Mouse (Mus musculus) kidney, adult 2 months (tissue): ENCODE measurements around the gene Mmel1. TPM values are rescaled to one million over a fixed set of nuclear protein-coding genes. Genes with fewer than 3 reads are reported as not detected.

ENCODE experiments used
- DNase-seq: peaks from one replicate; pipeline ENCODE4 v3.0.0; 2021
- H3K27ac ChIP-seq: fragments of 200-500 bp; 2 replicates; pipeline ENCODE4 v1.5.1; 2012; ENCODE audit warnings: low read depth, low read length, control low read depth, inconsistent platforms; ENCODE audit not compliant: insufficient read depth
- H3K27me3 ChIP-seq: fragments of 200-500 bp; replicated peaks from 2 replicates; pipeline ENCODE4 v1.6.1; 2012; ENCODE audit warnings: mild to moderate bottlenecking, moderate library complexity, low read length, inconsistent platforms; ENCODE audit not compliant: control insufficient read depth, insufficient read depth
- H3K36me3 ChIP-seq: fragments of 200-500 bp; 2 replicates; pipeline ENCODE4 v1.6.1; 2012; ENCODE audit warnings: mild to moderate bottlenecking, moderate library complexity, low read length, inconsistent platforms; ENCODE audit not compliant: control insufficient read depth, insufficient read depth
- H3K4me1 ChIP-seq: fragments of 200-500 bp; 2 replicates; pipeline ENCODE4 v1.6.1; 2011; ENCODE audit warnings: low read length; ENCODE audit not compliant: control insufficient read depth, insufficient read depth
- H3K4me3 ChIP-seq: fragments of 200-500 bp; 2 replicates; pipeline ENCODE4 v1.5.1; 2011; ENCODE audit warnings: mild to moderate bottlenecking, low read depth, low read length, control low read depth; ENCODE audit not compliant: insufficient read depth
- CTCF ChIP-seq: fragments of 200-500 bp; conservative IDR thresholded peaks from 2 replicates; pipeline ENCODE4 v1.5.1; 2011; ENCODE audit warnings: low read depth, mild to moderate bottlenecking, control low read depth, low read length, moderate library complexity, mixed read lengths; ENCODE audit not compliant: insufficient read depth, insufficient read length
- POLR2A ChIP-seq: fragments of 200-500 bp; IDR thresholded peaks from one replicate; pipeline ENCODE4 v1.6.1; 2011; ENCODE audit warnings: low read depth, low read length, control low read depth
- WGBS: fragments of 180-500 bp; shearing (Covaris S2); methylation state at CpG from one replicate; pipeline ENCODE4 v1.1.7; 2018; 5-methylcytosine and 5-hydroxymethylcytosine counted together
- polyA plus RNA-seq: library from polyadenylated mRNA; depleted of rRNA; stranded (reverse); fragments of >200 nt; gene quantifications from 2 replicates; pipeline ENCODE4 v1.2.3, GENCODE M21; 2012

Gene Mmel1
- polyA plus RNA-seq, 1 experiment = 0.03 TPM

DNA sequence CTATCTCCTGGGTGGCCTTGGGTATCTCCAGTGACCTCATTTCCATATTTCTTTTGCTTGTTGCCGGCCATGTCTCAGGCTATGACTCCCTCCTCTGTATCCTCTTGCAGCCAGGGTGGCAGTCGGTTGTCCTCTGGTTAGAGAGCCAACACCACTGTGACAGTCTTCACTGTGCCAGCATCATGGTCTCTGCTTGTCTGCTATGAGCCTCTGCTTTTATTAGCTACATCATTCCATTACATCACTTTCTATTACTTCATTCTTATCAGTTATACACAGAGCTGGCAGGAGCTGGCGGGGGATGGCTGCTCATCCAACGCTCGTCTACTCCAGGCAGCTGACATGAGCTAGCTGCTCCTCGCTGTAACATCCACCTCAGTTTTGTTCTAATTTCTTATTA lies 11.3 kb downstream of the Mmel1 start:
- DNase-seq = no peak
- Histone ChIP-seq H3K4me3 (no peak overlapping the region), H3K27me3 (no peaks in the 10 kb centered on the region), H3K27ac (no peak overlapping the region), H3K4me1 (no peaks in the 10 kb centered on the region), H3K36me3 (no peaks in the 10 kb centered on the region)
- TF ChIP-seq CTCF (no peak), POLR2A (no peak)
- WGBS = 74% methylated on average over 6 of the region's 6 CpGs

DNA sequence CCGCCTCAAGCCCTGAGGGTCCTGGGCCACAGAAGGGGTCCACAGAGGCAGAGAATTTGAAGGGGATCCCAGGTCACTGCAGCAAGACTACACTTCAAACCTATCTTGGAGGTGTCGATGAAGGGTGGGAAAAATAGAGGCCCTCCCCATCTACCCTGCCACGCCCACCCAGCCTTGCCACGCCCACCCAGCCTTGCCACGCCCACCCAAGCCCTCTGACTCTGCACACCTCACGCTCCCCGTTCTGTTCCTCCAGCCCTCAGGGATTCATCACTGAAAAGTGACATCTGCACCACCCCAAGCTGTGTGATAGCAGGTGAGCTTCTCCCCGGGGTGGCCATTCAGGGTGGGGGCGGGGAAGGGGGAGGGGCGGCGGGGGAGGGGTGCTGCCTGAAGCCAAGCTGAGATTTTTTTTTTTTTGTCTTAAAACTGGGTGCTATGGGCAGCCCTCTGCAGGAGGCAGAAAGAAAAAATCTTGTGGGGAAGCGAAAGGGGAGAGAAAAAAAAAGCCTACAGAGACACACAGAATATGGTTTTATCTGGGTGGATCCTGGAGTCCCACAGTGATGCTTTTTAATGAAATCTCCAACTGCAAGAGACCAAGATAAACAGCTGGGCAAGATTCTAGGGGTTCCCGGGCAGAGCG lies 12.8 kb downstream of the Mmel1 start:
- Histone ChIP-seq H3K4me1 (no peaks in the 10 kb centered on the region), H3K27me3 (no peaks in the 10 kb centered on the region), H3K27ac (no peak overlapping the region), H3K36me3 (no peaks in the 10 kb centered on the region), H3K4me3 (no peak overlapping the region)
- 25% methylated on average over 14 of the region's 14 CpGs for WGBS
- DNase-seq = no peak
- TF ChIP-seq CTCF = no peak
- no peak for TF ChIP-seq POLR2A

DNA sequence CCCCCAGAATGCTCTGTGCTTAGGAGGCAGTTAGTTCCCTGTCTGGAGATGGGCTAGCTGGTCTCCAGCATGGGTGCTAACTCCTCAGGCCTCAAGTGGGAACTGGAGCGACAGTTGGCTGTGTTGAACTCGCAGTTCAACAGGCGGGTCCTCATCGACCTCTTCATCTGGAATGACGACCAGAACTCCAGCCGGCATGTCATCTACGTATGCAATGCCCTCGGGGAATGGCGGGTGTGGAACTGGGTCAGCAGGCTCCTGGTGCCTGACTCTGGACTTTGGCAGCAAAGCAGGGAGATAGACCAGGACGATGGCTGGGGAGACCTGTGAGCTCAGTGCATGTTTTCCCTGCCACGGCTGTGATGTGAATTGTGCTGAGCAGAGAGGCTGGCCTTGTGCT lies 16.0 kb downstream of the Mmel1 start:
- Histone ChIP-seq H3K36me3 (no peaks in the 10 kb centered on the region), H3K4me1 (no peaks in the 10 kb centered on the region)
- TF ChIP-seq CTCF (no peak), POLR2A (no peak)

DNA sequence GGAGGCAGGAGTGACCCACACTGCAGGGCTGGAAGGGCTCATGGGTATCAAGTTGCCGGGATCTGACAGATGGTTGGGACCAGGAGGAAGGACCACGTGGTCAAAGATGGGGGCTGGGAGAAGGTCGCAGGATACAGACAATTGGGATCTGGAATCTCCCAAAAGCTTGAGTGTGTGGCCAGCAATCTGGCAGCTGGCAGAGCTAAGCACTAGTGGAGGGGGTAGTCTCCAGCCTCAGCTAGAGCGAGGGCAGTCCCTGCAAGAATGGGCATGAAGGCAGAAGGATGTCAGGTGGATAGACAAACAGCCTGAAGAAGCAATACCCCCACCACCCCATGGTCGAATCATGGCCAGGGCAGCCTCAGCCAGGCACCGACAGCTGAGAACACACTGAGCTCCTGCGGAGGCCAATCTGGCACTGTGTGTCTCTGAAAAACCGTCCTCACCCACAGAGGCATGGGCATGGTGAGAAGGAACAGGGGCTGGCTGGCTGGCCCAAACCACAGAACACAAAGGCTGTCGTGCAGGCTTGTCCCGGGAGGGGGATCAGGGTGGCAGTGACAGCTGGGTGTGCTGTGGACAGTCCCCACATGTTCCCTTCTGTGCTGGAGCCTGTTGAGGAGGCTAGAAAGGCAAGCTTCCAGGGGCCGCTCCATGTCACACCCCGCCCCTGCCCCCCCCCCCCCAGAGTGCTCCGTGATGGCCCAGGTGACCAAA lies 17.6 kb downstream of the Mmel1 start:
- no peak for DNase-seq

More for the DNA sequence above, 16.0 kb downstream of the Mmel1 start:
- no peaks in the 10 kb centered on the region for H3K27me3 ChIP-seq
- DNase-seq = no peak
- no peak overlapping the region for H3K4me3 ChIP-seq
- no peak overlapping the region for H3K27ac ChIP-seq
- WGBS = 75% methylated on average over 11 of the region's 11 CpGs

DNA sequence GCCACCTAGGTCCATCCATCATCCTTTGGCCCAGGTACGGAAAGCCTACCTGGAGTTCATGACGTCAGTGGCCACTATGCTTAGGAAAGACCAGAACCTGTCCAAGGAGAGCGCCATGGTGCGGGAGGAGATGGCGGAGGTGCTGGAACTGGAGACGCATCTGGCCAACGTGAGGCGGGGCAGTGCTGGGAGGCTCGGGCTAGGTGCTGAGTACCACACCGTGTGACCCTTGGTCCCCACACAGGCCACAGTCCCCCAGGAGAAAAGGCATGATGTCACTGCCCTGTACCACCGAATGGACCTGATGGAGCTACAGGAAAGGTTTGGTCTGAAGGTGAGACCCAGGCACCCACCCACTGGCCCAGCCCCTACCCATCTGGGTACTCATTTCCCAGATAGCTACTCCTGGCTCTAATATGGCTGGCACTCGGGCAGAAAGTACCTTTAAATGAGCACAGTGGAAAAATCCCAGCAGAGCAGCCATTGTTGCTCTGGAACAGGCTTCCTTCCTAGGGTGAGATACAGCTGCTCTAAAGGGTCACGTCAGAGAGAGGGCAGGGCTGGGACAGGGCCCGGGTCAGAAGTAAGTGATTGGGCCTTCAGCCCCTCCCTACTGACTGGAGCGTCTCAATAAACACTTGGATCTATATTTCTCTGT lies 18.3 kb downstream of the Mmel1 start:
- Histone ChIP-seq H3K36me3 (no peaks in the 10 kb centered on the region), H3K4me1 (no peaks in the 10 kb centered on the region), H3K27ac (no peak overlapping the region), H3K27me3 (no peaks in the 10 kb centered on the region), H3K4me3 (no peak overlapping the region)
- WGBS = 78% methylated on average over 15 of the region's 15 CpGs
- no peak for DNase-seq
- no peak for TF ChIP-seq POLR2A
- TF ChIP-seq CTCF = no peak

More for the DNA sequence above, 17.6 kb downstream of the Mmel1 start:
- no peak for TF ChIP-seq POLR2A
- TF ChIP-seq CTCF = no peak
- WGBS = 59% methylated on average over 13 of the region's 13 CpGs
- Histone ChIP-seq H3K27me3 (no peaks in the 10 kb centered on the region), H3K4me1 (no peaks in the 10 kb centered on the region), H3K27ac (no peak overlapping the region), H3K36me3 (no peaks in the 10 kb centered on the region), H3K4me3 (no peak overlapping the region)

DNA sequence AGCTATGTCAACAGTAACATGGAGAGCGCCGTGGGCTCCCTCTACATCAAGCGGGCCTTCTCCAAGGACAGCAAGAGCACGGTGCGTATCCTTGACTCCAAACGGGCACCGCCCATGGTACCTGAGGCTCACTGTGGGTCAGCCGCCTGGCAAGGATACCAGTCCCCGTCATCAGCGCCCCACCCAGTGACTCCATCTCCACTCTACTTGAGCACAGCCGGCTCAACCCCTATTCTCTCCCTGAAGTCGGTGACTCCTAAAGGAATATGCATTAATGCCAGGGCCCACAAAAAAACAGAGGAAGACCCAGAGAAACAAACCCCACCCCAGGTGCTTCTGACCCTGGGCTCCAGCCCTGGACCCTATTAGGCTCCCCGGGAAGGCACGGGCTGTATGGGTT lies 21.5 kb downstream of the Mmel1 start:
- no peaks in the 10 kb centered on the region for H3K4me1 ChIP-seq
- TF ChIP-seq POLR2A (no peak), CTCF (no peak)
- no peak overlapping the region for H3K4me3 ChIP-seq
- H3K36me3 ChIP-seq = no peaks in the 10 kb centered on the region
- 87% methylated on average over 14 of the region's 14 CpGs for WGBS
- H3K27me3 ChIP-seq = no peaks in the 10 kb centered on the region
- DNase-seq = no peak
- H3K27ac ChIP-seq = no peak overlapping the region

DNA sequence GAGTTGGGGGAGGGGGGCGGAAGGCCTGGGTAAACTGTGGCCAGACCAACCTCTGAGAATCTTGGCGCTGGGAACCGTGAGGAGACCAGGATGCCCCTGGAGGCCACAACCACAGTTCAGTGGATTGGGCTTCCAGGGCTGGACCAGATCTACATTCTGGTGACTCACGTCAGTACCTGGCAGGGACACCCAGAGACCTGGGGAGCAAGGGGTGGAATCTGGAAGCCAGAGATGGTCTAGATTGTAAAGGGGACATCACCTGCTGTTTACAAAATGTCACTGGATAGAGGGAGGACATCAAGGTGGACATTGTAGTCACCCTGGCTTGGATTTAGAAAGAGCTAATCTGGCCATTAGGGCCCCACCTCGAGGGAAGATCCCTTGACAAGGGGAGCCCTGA lies 26.2 kb downstream of the Mmel1 start:
- 86% methylated on average over 5 of the region's 5 CpGs for WGBS
- Histone ChIP-seq H3K4me1 (peaks cover 7% of the 10 kb centered on the region), H3K4me3 (no peak overlapping the region), H3K27ac (no peak overlapping the region), H3K27me3 (no peaks in the 10 kb centered on the region), H3K36me3 (no peaks in the 10 kb centered on the region)
- no peak for TF ChIP-seq CTCF
- TF ChIP-seq POLR2A = no peak
- DNase-seq = no peak
